Mouse (Mus musculus): ENCODE measurements around the gene Gm20821.
"Not testable (repeated sequence)": the region's sequence is repeated elsewhere in the genome, so short reads cannot be mapped to it uniquely, and the experiment has no call there.

Gm20821 gene

DNA sequence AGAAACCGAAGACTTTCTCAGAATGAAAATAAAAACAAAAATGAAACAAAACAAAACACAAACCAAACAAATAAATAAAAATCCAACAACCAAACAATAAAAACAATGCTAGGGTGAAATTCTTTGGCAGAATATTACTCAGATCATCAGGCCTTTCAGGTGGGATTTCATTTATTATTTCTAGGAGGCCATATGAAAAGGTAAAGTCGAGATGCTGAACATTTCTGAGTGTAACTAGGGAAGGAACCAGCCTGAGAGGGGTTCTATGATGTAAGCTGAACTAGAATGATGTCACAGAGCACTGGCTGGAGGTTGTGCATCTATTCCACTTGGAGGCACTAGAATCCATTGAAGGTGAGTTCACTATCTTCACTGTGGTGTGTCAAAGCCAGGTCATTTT lies at the start of gene Gm20821:
Gm20821 (plus strand) TSS at position 301 of the 400 bp plus-strand sequence.
- DNase-seq: not testable (repeated sequence)

Measured in kidney, postnatal 10 days (tissue).